Mouse (Mus musculus): ENCODE data around the gene Mustn1. TPM values are rescaled to one million over a fixed set of nuclear protein-coding genes. Genes with fewer than 3 reads are reported as not detected.

Gene Mustn1
- total and polyA plus RNA-seq, 3 experiments = 0.08 to 0.22 TPM; not detected in 1

DNA sequence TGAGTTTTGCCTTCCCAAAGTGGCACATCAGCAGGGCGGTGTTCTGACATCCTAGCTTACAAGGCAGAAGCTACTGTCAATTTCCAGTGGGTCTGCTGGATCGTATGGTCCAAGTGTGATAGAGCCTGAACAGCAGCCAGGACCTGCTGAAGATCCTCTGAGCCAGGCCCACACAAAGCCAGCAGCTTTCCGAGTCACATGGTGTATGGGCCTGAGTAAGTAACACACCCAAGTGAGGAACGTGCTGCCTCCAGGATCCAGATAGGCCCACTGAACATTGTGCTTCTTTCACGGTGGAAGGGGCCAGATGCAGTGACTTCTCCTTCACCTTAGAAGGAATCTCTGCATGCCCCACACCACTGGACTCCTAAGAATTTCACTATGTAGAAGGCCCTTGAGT lies 26.7 kb upstream of the Mustn1 start:
- H3K9ac ChIP-seq (ENCODE audit: control insufficient read depth, low read depth, low read length, poor library complexity, severe bottlenecking) = no peak overlapping the region
- no peaks in the 10 kb centered on the region for H3K27me3 ChIP-seq (ENCODE audit: control insufficient read depth in 1 of 2, insufficient read depth in 2 of 2, low read length in 2 of 2)
- no peaks in the 10 kb centered on the region for H3K9me3 ChIP-seq (replicated peaks; ENCODE audit: insufficient read depth, low read length)
- H3K4me3 ChIP-seq (ENCODE audit: control insufficient read depth in 1 of 2, insufficient read depth in 1 of 2, low read depth in 2 of 2, low read length in 2 of 2) = no peak overlapping the region
- H3K4me1 ChIP-seq (ENCODE audit: control insufficient read depth in 1 of 2, insufficient read depth in 2 of 2, low read length in 2 of 2) = peaks cover 12 to 21% of the 10 kb centered on the region in 2 experiments
- peaks cover 2 to 15% of the 10 kb centered on the region in 2 experiments; a peak in 3 of 4 replicates for H3K36me3 ChIP-seq (ENCODE audit: control insufficient read depth in 1 of 2, insufficient read depth in 2 of 2, low read length in 2 of 2)
- H3K79me2 ChIP-seq (ENCODE audit: control insufficient read depth, insufficient read depth, low read length, poor library complexity) = no peaks in the 10 kb centered on the region
- no peak overlapping the region for H3K27ac ChIP-seq (ENCODE audit: control insufficient read depth, low read depth, low read length)
- TF ChIP-seq CTCF (IDR thresholded peaks at IDR 0.05 in 2 of 3, conservative IDR thresholded peaks at IDR 0.05 in 1 of 3; ENCODE audit: control insufficient read depth in 1 of 3, insufficient read depth in 1 of 3, low read depth in 2 of 3, low read length in 3 of 3, poor library complexity in 1 of 3, severe bottlenecking in 1 of 3) = no peak
- TF ChIP-seq UBTF (IDR thresholded peaks at IDR 0.05; ENCODE audit: borderline replicate concordance, insufficient read depth, low read depth, low read length) = no peak
- no peak for TF ChIP-seq SIN3A (IDR thresholded peaks at IDR 0.05; ENCODE audit: low read length)
- TF ChIP-seq ZKSCAN1 (IDR thresholded peaks at IDR 0.05; ENCODE audit: low read depth, low read length) = no peak
- TF ChIP-seq JUND (IDR thresholded peaks at IDR 0.05; ENCODE audit: low read depth, low read length) = no peak
- no peak for TF ChIP-seq CHD1 (IDR thresholded peaks at IDR 0.05; ENCODE audit: low read depth, low read length)
- no peak for TF ChIP-seq USF2 (IDR thresholded peaks at IDR 0.05; ENCODE audit: borderline replicate concordance in 1 of 2, insufficient read depth in 1 of 2, low read depth in 1 of 2, low read length in 2 of 2)
- no peak for TF ChIP-seq MEF2A (IDR thresholded peaks at IDR 0.05; ENCODE audit: extremely low read depth, insufficient replicate concordance, low read depth, low read length, poor library complexity, severe bottlenecking)
- no peak for TF ChIP-seq MXI1 (IDR thresholded peaks at IDR 0.05; ENCODE audit: low read depth, low read length)
- TF ChIP-seq ZMIZ1 (IDR thresholded peaks at IDR 0.05; ENCODE audit: low read depth, low read length) = no peak
- TF ChIP-seq POLR2AphosphoS5 (IDR thresholded peaks at IDR 0.05; ENCODE audit: borderline replicate concordance, low read depth, low read length) = no peak
- no peak for TF ChIP-seq MYC (IDR thresholded peaks at IDR 0.05; ENCODE audit: low read depth, low read length)
- TF ChIP-seq RAD21 (IDR thresholded peaks at IDR 0.05; ENCODE audit: low read depth, low read length) = no peak
- TF ChIP-seq MAFK (IDR thresholded peaks at IDR 0.05; ENCODE audit: borderline replicate concordance, low read depth, low read length) = no peak
- no peak for TF ChIP-seq MAZ (IDR thresholded peaks at IDR 0.05; ENCODE audit: low read depth, low read length)
- no peak for TF ChIP-seq GABPA (IDR thresholded peaks at IDR 0.05; ENCODE audit: low read depth, low read length)
- TF ChIP-seq ZC3H11A (IDR thresholded peaks at IDR 0.05; ENCODE audit: low read depth, low read length) = no peak
- TF ChIP-seq SMC3 (IDR thresholded peaks at IDR 0.05; ENCODE audit: low read depth, low read length) = no peak
- no peak for DNase-seq (ENCODE audit: low read depth, low spot score)

DNA sequence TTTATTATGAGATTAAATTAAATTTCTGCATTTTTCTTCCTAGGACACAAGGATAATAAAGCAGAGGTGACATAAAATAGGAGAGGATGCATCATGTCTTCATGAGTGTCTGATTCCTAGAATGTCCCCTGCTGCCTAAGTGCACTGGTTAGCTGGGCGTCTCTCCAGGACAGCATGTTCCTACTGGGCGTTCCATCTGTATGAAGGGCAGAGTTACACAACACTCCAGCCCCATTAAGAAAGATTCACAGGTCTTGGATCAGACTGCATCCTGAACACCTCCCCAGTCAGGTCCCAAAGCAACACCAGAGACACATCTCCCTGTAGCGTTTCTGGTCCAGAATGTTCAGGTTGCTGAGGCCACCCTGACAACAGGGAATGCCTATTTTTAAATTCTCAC lies 23.7 kb upstream of the Mustn1 start:
- TF ChIP-seq UBTF (IDR thresholded peaks at IDR 0.05; ENCODE audit: borderline replicate concordance, insufficient read depth, low read depth, low read length) (no peak), MYB (IDR thresholded peaks at IDR 0.05; ENCODE audit: low read depth, low read length) (no peak), TAL1 (IDR thresholded peaks at IDR 0.05; ENCODE audit: low read length) (no peak), MAZ (IDR thresholded peaks at IDR 0.05; ENCODE audit: low read depth, low read length) (no peak), SMC3 (IDR thresholded peaks at IDR 0.05; ENCODE audit: low read depth, low read length) (no peak), KAT2A (conservative IDR thresholded peaks at IDR 0.05; ENCODE audit: low read depth, low read length) (no peak), MAFK (IDR thresholded peaks at IDR 0.05; ENCODE audit: borderline replicate concordance, low read depth, low read length) (no peak), POLR2AphosphoS5 (IDR thresholded peaks at IDR 0.05; ENCODE audit: borderline replicate concordance, low read depth, low read length) (no peak), ZKSCAN1 (IDR thresholded peaks at IDR 0.05; ENCODE audit: low read depth, low read length) (no peak), HCFC1 (IDR thresholded peaks at IDR 0.05; ENCODE audit: low read depth, low read length) (no peak), RCOR1 (IDR thresholded peaks at IDR 0.05; ENCODE audit: low read depth, low read length) (no peak), CTCF (IDR thresholded peaks at IDR 0.05 in 2 of 3, conservative IDR thresholded peaks at IDR 0.05 in 1 of 3; ENCODE audit: control insufficient read depth in 1 of 3, insufficient read depth in 1 of 3, low read depth in 2 of 3, low read length in 3 of 3, poor library complexity in 1 of 3, severe bottlenecking in 1 of 3) (no peak), NRF1 (IDR thresholded peaks at IDR 0.05; ENCODE audit: insufficient read depth, low read depth, low read length, poor library complexity, severe bottlenecking) (no peak), MYC (IDR thresholded peaks at IDR 0.05; ENCODE audit: low read depth, low read length) (no peak), TBP (IDR thresholded peaks at IDR 0.05; ENCODE audit: low read depth, low read length) (no peak)

More for the DNA sequence above, 23.7 kb upstream of the Mustn1 start:
- Histone ChIP-seq H3K27me3 (ENCODE audit: control insufficient read depth in 1 of 2, insufficient read depth in 2 of 2, low read length in 2 of 2) (no peaks in the 10 kb centered on the region), H3K27ac (ENCODE audit: control insufficient read depth, low read depth, low read length) (no peak overlapping the region; the same call in 1 of the 2 replicates), H3K9me3 (replicated peaks; ENCODE audit: insufficient read depth, low read length) (no peaks in the 10 kb centered on the region), H3K9ac (ENCODE audit: control insufficient read depth, low read depth, low read length, poor library complexity, severe bottlenecking) (no peak overlapping the region), H3K36me3 (ENCODE audit: control insufficient read depth in 1 of 2, insufficient read depth in 2 of 2, low read length in 2 of 2) (peaks cover 2 to 24% of the 10 kb centered on the region in 2 experiments; a peak in 3 of 4 replicates), H3K79me2 (ENCODE audit: control insufficient read depth, insufficient read depth, low read length, poor library complexity) (no peaks in the 10 kb centered on the region), H3K4me1 (ENCODE audit: control insufficient read depth in 1 of 2, insufficient read depth in 2 of 2, low read length in 2 of 2) (peaks cover 22 to 28% of the 10 kb centered on the region in 2 experiments), H3K4me3 (ENCODE audit: control insufficient read depth in 1 of 2, insufficient read depth in 1 of 2, low read depth in 2 of 2, low read length in 2 of 2) (no peak overlapping the region)
- no peak for DNase-seq (ENCODE audit: low read depth, low spot score)

All from MEL (cell line).